Mouse (Mus musculus) spleen, adult 2 months (tissue): Measurements from ENCODE around the gene Icos. TPM values are rescaled to one million over a fixed set of nuclear protein-coding genes. Genes with fewer than 3 reads are reported as not detected.

Experiments
- DNase-seq, 2 experiments: peaks; one replicate each; pipeline versions ENCODE4 v3.0.0 to v3.0.0-alpha.2; 2012 to 2021; ENCODE audit warnings: low spot score in 2 of 2, low read depth in 1 of 2
- H3K27ac ChIP-seq: fragments of 200-500 bp; 2 replicates; pipeline ENCODE4 v1.5.1; 2012; ENCODE audit warnings: low read length, inconsistent platforms; ENCODE audit not compliant: insufficient read depth
- H3K27me3 ChIP-seq: fragments of 200-500 bp; 2 replicates; pipeline ENCODE4 v1.6.1; 2012; ENCODE audit warnings: mild to moderate bottlenecking, moderate library complexity, low read length, inconsistent platforms; ENCODE audit not compliant: control insufficient read depth, insufficient read depth
- H3K36me3 ChIP-seq: fragments of 200-500 bp; 2 replicates; pipeline ENCODE4 v1.6.1; 2012; ENCODE audit warnings: mild to moderate bottlenecking, low read length, inconsistent platforms; ENCODE audit not compliant: control insufficient read depth, insufficient read depth
- H3K4me1 ChIP-seq: fragments of 200-500 bp; 2 replicates; pipeline ENCODE4 v1.6.1; 2011; ENCODE audit warnings: inconsistent platforms; ENCODE audit not compliant: control insufficient read depth, insufficient read depth, insufficient read length
- H3K4me3 ChIP-seq: fragments of 200-500 bp; 2 replicates; pipeline ENCODE4 v1.5.1; 2011; ENCODE audit warnings: mild to moderate bottlenecking, inconsistent platforms; ENCODE audit not compliant: insufficient read depth, insufficient read length; ENCODE audit errors: extremely low read depth
- CTCF ChIP-seq: fragments of 200-500 bp; IDR thresholded peaks from 2 replicates; pipeline ENCODE4 v1.5.1; 2011; ENCODE audit warnings: mild to moderate bottlenecking, inconsistent platforms; ENCODE audit not compliant: insufficient read depth, insufficient read length, insufficient replicate concordance; ENCODE audit errors: extremely low read depth
- POLR2A ChIP-seq: fragments of 200-500 bp; IDR thresholded peaks from 2 replicates; pipeline ENCODE4 v1.6.1; 2011; ENCODE audit warnings: low read depth, low read length, inconsistent platforms
- whole genome bisulfite sequencing: fragments of 180-500 bp; shearing (Covaris S2); methylation state at CpG from one replicate; pipeline ENCODE4 v1.1.7; 2018; 5-methylcytosine and 5-hydroxymethylcytosine counted together
- polyA plus RNA-seq: library from polyadenylated mRNA; depleted of rRNA; stranded (reverse); fragments of >200 nt; gene quantifications from 2 replicates; pipeline ENCODE4 v1.2.3, GENCODE M21; 2012

Gene Icos
- polyA plus RNA-seq, 1 experiment = 2.2 TPM

GRCm38 (mm10) chr1:60979126-60979842, 1.6 kb downstream of the Icos start:
- TF ChIP-seq CTCF = no peak
- no peak for DNase-seq
- WGBS = 76% methylated on average over 7 of the region's 7 CpGs
- H3K4me3 ChIP-seq = peak overlapping the region; percentile 10; the same call in 1 of the 2 replicates
- no peak overlapping the region for H3K27ac ChIP-seq
- no peaks in the 10 kb centered on the region; the same call in none of the 2 replicates for H3K4me1 ChIP-seq
- no peaks in the 10 kb centered on the region for H3K36me3 ChIP-seq
- H3K27me3 ChIP-seq = no peaks in the 10 kb centered on the region

- H3K27me3 ChIP-seq = no peaks in the 10 kb centered on the region
- no peak for TF ChIP-seq POLR2A
- 76% methylated on average over 2 of the region's 2 CpGs for WGBS
- H3K27ac ChIP-seq = no peak overlapping the region
- no peaks in the 10 kb centered on the region for H3K36me3 ChIP-seq
- no peak overlapping the region for H3K4me3 ChIP-seq
- H3K4me1 ChIP-seq = no peaks in the 10 kb centered on the region; the same call in 1 of the 2 replicates
- no peak for DNase-seq
These were observed 2.1 kb downstream of the Icos start for GRCm38 (mm10) chr1:60979843-60980235.

GRCm38 (mm10) chr1:60985075-60985474, 7.3 kb downstream of the Icos start:
- TF ChIP-seq CTCF (no peak), POLR2A (no peak)
- no peak for DNase-seq
- Histone ChIP-seq H3K36me3 (no peaks in the 10 kb centered on the region), H3K27ac (no peak overlapping the region), H3K27me3 (no peaks in the 10 kb centered on the region), H3K4me1 (no peaks in the 10 kb centered on the region), H3K4me3 (no peak overlapping the region)
- 78% methylated on average over 2 of the region's 2 CpGs for whole genome bisulfite sequencing

GRCm38 (mm10) chr1:60986141-60986540, 8.4 kb downstream of the Icos start:
- Histone ChIP-seq H3K36me3 (no peaks in the 10 kb centered on the region), H3K27ac (no peak overlapping the region), H3K4me3 (no peak overlapping the region), H3K4me1 (no peaks in the 10 kb centered on the region), H3K27me3 (no peaks in the 10 kb centered on the region)
- WGBS = 74% methylated on average over 5 of the region's 5 CpGs
- no peak for TF ChIP-seq POLR2A
- TF ChIP-seq CTCF = no peak
- no peak for DNase-seq

- TF ChIP-seq POLR2A (no peak), CTCF (no peak)
- no peak overlapping the region for H3K4me3 ChIP-seq
- no peaks in the 10 kb centered on the region for H3K4me1 ChIP-seq
- H3K36me3 ChIP-seq = no peaks in the 10 kb centered on the region
- H3K27me3 ChIP-seq = no peaks in the 10 kb centered on the region
- 84% methylated on average over 5 of the region's 5 CpGs for WGBS
- H3K27ac ChIP-seq = no peak overlapping the region
- DNase-seq = no peak
These were observed 11.4 kb downstream of the Icos start for GRCm38 (mm10) chr1:60989086-60989485.

- no peaks in the 10 kb centered on the region for H3K4me1 ChIP-seq
- no peaks in the 10 kb centered on the region for H3K27me3 ChIP-seq
- 63% methylated on average over 8 of the region's 8 CpGs for WGBS
- TF ChIP-seq POLR2A = no peak
- no peak for TF ChIP-seq CTCF
- no peak overlapping the region for H3K4me3 ChIP-seq
- H3K27ac ChIP-seq = no peak overlapping the region
- DNase-seq = peak in 1 of 2 experiments; percentile 14
- H3K36me3 ChIP-seq = no peaks in the 10 kb centered on the region
These were observed 12.6 kb downstream of the Icos start for GRCm38 (mm10) chr1:60990305-60990704.

- no peaks in the 10 kb centered on the region for H3K36me3 ChIP-seq
- 97% methylated on average over 3 of the region's 3 CpGs for WGBS
- TF ChIP-seq POLR2A (no peak), CTCF (no peak)
- no peaks in the 10 kb centered on the region for H3K27me3 ChIP-seq
- no peak overlapping the region for H3K27ac ChIP-seq
- DNase-seq = no peak
- H3K4me3 ChIP-seq = no peak overlapping the region
- H3K4me1 ChIP-seq = no peaks in the 10 kb centered on the region
These were observed 20.4 kb downstream of the Icos start for GRCm38 (mm10) chr1:60998008-60998557.
